Mouse (Mus musculus) lung, embryonic 15.5 days (tissue): Measurements from ENCODE around the gene Gm19935. TPM values are rescaled to one million over a fixed set of nuclear protein-coding genes. Genes with fewer than 3 reads are reported as not detected.
A peak's percentile ranks its signal among the peaks of the same experiment; 100 is the strongest.

Experiments used
- ATAC-seq: fragments of 200-750 bp; cut with Nextera tagmentation; 2 replicates; pipeline ENCODE4 v1.8.0; 2017; ENCODE audit warnings: moderate number of reproducible peaks, borderline replicate concordance; ENCODE audit not compliant: low FRiP score, low TSS enrichment; ENCODE audit errors: extremely low read depth
- H3K27ac ChIP-seq: fragments of 300-500 bp; sonication (generic); 2 replicates; pipeline ENCODE4 v1.5.1; 2015; ENCODE audit warnings: moderate library complexity, mild to moderate bottlenecking, inconsistent platforms
- H3K27me3 ChIP-seq: fragments of 300-500 bp; sonication (generic); 2 replicates; pipeline ENCODE4 v1.6.1; 2015; ENCODE audit warnings: inconsistent platforms
- H3K36me3 ChIP-seq: fragments of 300-500 bp; sonication (generic); 2 replicates; pipeline ENCODE4 v1.6.1; 2015; ENCODE audit warnings: inconsistent platforms
- H3K4me1 ChIP-seq: fragments of 300-500 bp; sonication (generic); 2 replicates; pipeline ENCODE4 v1.6.1; 2015; ENCODE audit warnings: inconsistent platforms
- H3K4me2 ChIP-seq: fragments of 300-500 bp; sonication (generic); 2 replicates; pipeline ENCODE4 v1.6.1; 2015; ENCODE audit warnings: inconsistent platforms, mild to moderate bottlenecking, moderate library complexity
- H3K4me3 ChIP-seq: fragments of 300-500 bp; sonication (generic); 2 replicates; pipeline ENCODE4 v1.5.1; 2015; ENCODE audit warnings: mild to moderate bottlenecking, inconsistent platforms
- H3K9ac ChIP-seq: fragments of 300-500 bp; sonication (generic); 2 replicates; pipeline ENCODE4 v1.6.1; 2015; ENCODE audit warnings: inconsistent platforms
- H3K9me3 ChIP-seq: fragments of 300-500 bp; sonication (generic); 2 replicates; pipeline ENCODE4 v1.6.1; 2016; ENCODE audit warnings: inconsistent platforms
- WGBS: fragments of 180-500 bp; shearing (Covaris S2); methylation state at CpG from one replicate; pipeline ENCODE4 v1.1.7; 2015; 5-methylcytosine and 5-hydroxymethylcytosine counted together
- polyA plus RNA-seq: library from polyadenylated mRNA; unstranded; fragments of >200 nt; fragmentation: Nextera tagmentation; extraction: Ambion mirVana; gene quantifications from 2 replicates; pipeline ENCODE4 v1.2.1, GENCODE M21; 2015

Gene Gm19935
- polyA plus RNA-seq: 0.15 and 0.33 TPM in 2 replicates

GRCm38 (mm10) chr8:90817293-90817692 lies at the start of gene Gm19935:
Gm19935 (minus strand) TSS chr8:90817393.
- H3K4me2 ChIP-seq: no peak within 1 kb of the TSS
- H3K9me3 ChIP-seq: no peaks in the 10 kb centered on the region
- 0 out of 2 replicates have a peak, but pooled peaks cover 1% of the 10 kb centered on the region for H3K4me1 ChIP-seq
- H3K36me3 ChIP-seq: no peaks in the 10 kb centered on the region
- H3K27ac ChIP-seq: no peak within 1 kb of the TSS
- H3K4me3 ChIP-seq: no peak within 1 kb of the TSS
- no peaks in the 10 kb centered on the region for H3K27me3 ChIP-seq
- 77% methylated on average over 2 of the region's 2 CpGs for whole genome bisulfite sequencing
- no peak; the same call in 1 of the 2 replicates for ATAC-seq
- no peak within 1 kb of the TSS for H3K9ac ChIP-seq

- Histone ChIP-seq H3K9me3 (no peaks in the 10 kb centered on the region), H3K27me3 (no peaks in the 10 kb centered on the region), H3K4me1 (peaks cover 12% of the 10 kb centered on the region), H3K9ac (peak overlapping the region; percentile 9; the same call in 1 of the 2 replicates), H3K4me2 (peak overlapping the region; percentile 4; the same call in 1 of the 2 replicates), H3K36me3 (no peaks in the 10 kb centered on the region), H3K4me3 (no peak overlapping the region), H3K27ac (peak overlapping the region; percentile 75)
- 4% methylated on average over 9 of the region's 9 CpGs for WGBS
- ATAC-seq: peak; percentile 56; the same call in 1 of the 2 replicates
Observed at GRCm38 (mm10) chr8:90862038-90862437, 44.8 kb upstream of the Gm19935 start.

DNA sequence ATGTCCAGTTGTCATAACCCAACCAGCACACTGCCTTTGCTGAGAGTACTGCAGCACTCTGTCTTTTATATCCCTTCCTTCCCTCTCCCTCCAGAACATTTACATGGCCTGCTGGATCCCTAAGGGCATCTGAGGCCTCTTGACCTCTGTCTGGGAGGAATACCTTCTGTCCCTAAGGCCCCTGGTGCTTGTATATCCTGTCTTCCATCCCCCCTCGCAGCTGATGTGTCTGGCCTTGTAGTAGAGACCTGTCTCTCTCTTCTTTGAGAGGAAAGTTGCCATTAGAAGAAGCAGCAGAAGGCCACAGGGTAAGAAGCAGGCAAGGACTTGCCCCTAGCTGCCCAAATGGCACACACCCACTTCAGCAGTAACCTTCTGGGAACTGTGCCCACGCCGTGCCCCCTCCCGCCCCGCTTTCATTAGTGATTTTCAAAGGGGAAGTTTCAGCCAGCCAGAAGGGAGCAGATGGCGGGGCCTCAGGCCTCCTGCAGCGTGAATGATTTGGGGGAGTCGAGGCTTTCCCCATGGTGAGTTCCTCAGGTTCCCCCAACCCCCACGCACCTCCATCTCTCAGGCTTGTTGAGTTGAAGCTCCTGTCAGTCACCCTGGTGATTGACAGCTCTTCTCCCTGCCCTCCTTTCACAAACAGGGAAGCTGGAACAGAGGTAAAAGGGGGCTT lies 44.2 kb upstream of the Gm19935 start:
- H3K27ac ChIP-seq: peak overlapping the region; percentile 75
- H3K36me3 ChIP-seq: no peaks in the 10 kb centered on the region
- WGBS: 21% methylated on average over 9 of the region's 9 CpGs
- H3K4me3 ChIP-seq: no peak overlapping the region
- H3K9ac ChIP-seq: peak overlapping the region; percentile 9; the same call in 1 of the 2 replicates
- no peak; the same call in 1 of the 2 replicates for ATAC-seq
- H3K9me3 ChIP-seq: no peaks in the 10 kb centered on the region
- peak overlapping the region; percentile 4; the same call in 1 of the 2 replicates for H3K4me2 ChIP-seq
- no peaks in the 10 kb centered on the region for H3K27me3 ChIP-seq
- H3K4me1 ChIP-seq: peaks cover 12% of the 10 kb centered on the region

GRCm38 (mm10) chr8:90858071-90858470 lies 40.9 kb upstream of the Gm19935 start:
- Histone ChIP-seq H3K4me3 (no peak overlapping the region), H3K4me1 (peaks cover 29% of the 10 kb centered on the region), H3K9me3 (no peaks in the 10 kb centered on the region), H3K9ac (no peak overlapping the region), H3K4me2 (no peak overlapping the region), H3K27ac (no peak overlapping the region), H3K27me3 (no peaks in the 10 kb centered on the region), H3K36me3 (no peaks in the 10 kb centered on the region)
- ATAC-seq: no peak
- 92% methylated on average over 2 of the region's 2 CpGs for WGBS

- no peak overlapping the region for H3K9ac ChIP-seq
- H3K36me3 ChIP-seq: no peaks in the 10 kb centered on the region
- H3K4me2 ChIP-seq: no peak overlapping the region
- 54% methylated on average over 1 of the region's 1 CpGs for WGBS
- no peak overlapping the region for H3K4me3 ChIP-seq
- ATAC-seq: no peak
- no peaks in the 10 kb centered on the region for H3K27me3 ChIP-seq
- no peaks in the 10 kb centered on the region for H3K9me3 ChIP-seq
- H3K4me1 ChIP-seq: peaks cover 25% of the 10 kb centered on the region
- no peak overlapping the region for H3K27ac ChIP-seq
Observed at GRCm38 (mm10) chr8:90856952-90857351, 39.8 kb upstream of the Gm19935 start.

- H3K9me3 ChIP-seq: no peaks in the 10 kb centered on the region
- no peak overlapping the region for H3K9ac ChIP-seq
- H3K27me3 ChIP-seq: no peaks in the 10 kb centered on the region
- no peaks in the 10 kb centered on the region for H3K36me3 ChIP-seq
- no peak overlapping the region for H3K27ac ChIP-seq
- no peak overlapping the region for H3K4me2 ChIP-seq
- H3K4me1 ChIP-seq: peaks cover 17% of the 10 kb centered on the region
- ATAC-seq: no peak
- no peak overlapping the region for H3K4me3 ChIP-seq
- WGBS: 87% methylated on average over 3 of the region's 3 CpGs
Observed at GRCm38 (mm10) chr8:90856171-90856570, 39.0 kb upstream of the Gm19935 start.

GRCm38 (mm10) chr8:90854671-90855161 lies 37.5 kb upstream of the Gm19935 start:
- Histone ChIP-seq H3K9me3 (no peaks in the 10 kb centered on the region), H3K4me1 (peaks cover 17% of the 10 kb centered on the region), H3K9ac (no peak overlapping the region), H3K27ac (peak overlapping the region; percentile 61), H3K27me3 (no peaks in the 10 kb centered on the region), H3K36me3 (no peaks in the 10 kb centered on the region), H3K4me2 (peak overlapping the region; percentile 35), H3K4me3 (no peak overlapping the region)
- 7% methylated on average over 10 of the region's 10 CpGs for WGBS
- ATAC-seq: peak; percentile 79; the same call in 1 of the 2 replicates

DNA sequence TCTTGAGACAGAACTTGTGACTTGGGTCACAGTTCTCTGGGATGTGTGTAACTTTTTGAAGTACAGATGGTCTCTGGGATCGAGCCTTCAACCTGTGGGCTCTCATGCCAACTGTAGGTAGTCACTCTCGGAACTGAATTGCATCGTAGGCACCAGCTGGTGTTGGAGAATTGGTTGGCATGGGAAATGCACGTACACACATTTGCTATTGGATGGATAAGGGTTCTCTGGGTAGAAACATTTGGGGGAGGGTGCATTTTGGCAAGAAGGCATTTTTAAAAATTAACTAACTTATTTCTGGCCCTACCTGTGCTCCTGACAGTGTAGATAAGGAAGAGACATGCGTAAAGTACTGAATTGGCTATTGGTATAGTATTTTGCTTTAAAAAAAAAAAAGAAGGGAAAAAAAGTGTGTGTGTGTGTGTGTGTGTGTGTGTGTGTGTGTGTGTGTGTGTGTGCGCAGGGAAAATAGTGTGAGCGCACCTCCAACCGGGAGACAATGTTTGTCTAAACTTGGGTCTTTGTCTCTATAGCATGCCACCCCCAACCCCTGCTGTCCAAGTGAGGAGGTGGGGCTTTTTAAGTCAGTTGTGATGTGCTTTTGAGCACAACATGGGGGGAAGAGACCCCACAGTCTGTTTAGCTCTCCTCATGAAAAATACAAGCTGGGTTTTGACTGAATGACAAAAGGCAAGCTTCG lies 36.9 kb upstream of the Gm19935 start:
- no peak for ATAC-seq
- 58% methylated on average over 9 of the region's 9 CpGs for WGBS
- Histone ChIP-seq H3K9ac (no peak overlapping the region), H3K27ac (peak overlapping the region; percentile 61), H3K4me2 (peak overlapping the region; percentile 35), H3K36me3 (no peaks in the 10 kb centered on the region), H3K9me3 (no peaks in the 10 kb centered on the region), H3K27me3 (no peaks in the 10 kb centered on the region), H3K4me1 (peaks cover 17% of the 10 kb centered on the region), H3K4me3 (no peak overlapping the region)

DNA sequence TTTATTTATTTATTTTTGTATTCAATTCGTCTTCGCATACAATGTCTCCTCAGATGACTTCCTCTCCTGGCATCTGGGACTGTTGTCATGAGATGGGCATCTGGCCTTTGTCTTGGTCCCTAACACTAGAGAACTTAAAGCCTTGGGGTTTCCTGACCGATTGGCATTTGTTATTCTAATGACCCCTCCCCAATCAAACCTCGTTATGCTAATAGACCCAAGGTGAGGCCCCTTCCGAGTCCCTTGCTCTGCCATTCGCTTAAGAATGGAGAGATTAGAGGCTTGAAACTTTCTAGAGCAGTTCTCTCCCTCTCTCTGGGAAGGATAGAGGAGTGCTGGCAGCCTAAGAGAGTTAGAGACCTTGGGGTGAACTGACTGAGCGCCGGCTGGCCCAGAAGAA lies 34.4 kb upstream of the Gm19935 start:
- Histone ChIP-seq H3K36me3 (no peaks in the 10 kb centered on the region), H3K9ac (no peak overlapping the region), H3K27ac (no peak overlapping the region), H3K4me3 (no peak overlapping the region), H3K9me3 (no peaks in the 10 kb centered on the region), H3K4me2 (no peak overlapping the region), H3K27me3 (no peaks in the 10 kb centered on the region), H3K4me1 (peaks cover 17% of the 10 kb centered on the region)
- 56% methylated on average over 8 of the region's 8 CpGs for WGBS
- no peak for ATAC-seq

DNA sequence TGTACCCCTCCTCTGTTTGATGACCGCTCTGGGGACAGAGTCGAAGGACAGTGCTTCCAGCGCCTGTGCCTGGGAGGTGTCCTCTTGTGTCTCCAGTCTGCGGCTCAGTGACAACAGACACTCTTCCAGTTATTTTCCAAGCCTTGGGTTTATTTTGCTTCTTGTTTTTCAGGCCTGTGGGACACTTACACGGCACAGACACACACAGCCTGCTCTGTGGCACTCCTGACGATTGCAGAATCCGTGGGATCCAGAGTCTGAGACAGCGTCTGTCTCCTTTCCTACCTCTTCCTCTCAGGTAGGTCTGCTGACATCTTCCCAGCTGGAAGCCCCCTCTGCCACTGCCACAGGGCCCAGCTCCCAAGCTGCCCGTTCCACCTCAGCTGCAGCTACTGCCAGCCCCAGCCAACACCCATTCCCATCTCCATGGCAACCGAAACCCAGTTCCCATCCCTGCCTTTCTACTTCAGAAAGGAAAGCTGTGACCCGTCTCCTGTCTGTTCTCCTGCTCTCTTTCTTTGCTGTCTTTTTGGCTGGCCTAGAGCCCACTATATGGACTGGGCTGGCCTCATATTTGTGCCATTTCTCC lies 32.4 kb upstream of the Gm19935 start:
- no peak overlapping the region for H3K4me2 ChIP-seq
- H3K4me1 ChIP-seq: peaks cover 7% of the 10 kb centered on the region
- no peaks in the 10 kb centered on the region for H3K36me3 ChIP-seq
- 56% methylated on average over 11 of the region's 11 CpGs for WGBS
- no peak overlapping the region for H3K27ac ChIP-seq
- H3K9ac ChIP-seq: no peak overlapping the region
- H3K9me3 ChIP-seq: no peaks in the 10 kb centered on the region
- no peaks in the 10 kb centered on the region for H3K27me3 ChIP-seq
- no peak for ATAC-seq
- no peak overlapping the region for H3K4me3 ChIP-seq

- Histone ChIP-seq H3K4me2 (no peak overlapping the region), H3K27me3 (no peaks in the 10 kb centered on the region), H3K9me3 (no peaks in the 10 kb centered on the region), H3K4me3 (no peak overlapping the region), H3K9ac (no peak overlapping the region), H3K36me3 (no peaks in the 10 kb centered on the region), H3K27ac (no peak overlapping the region), H3K4me1 (no peaks in the 10 kb centered on the region)
- no peak for ATAC-seq
- 77% methylated on average over 7 of the region's 7 CpGs for WGBS
Observed at GRCm38 (mm10) chr8:90847980-90848379, 30.8 kb upstream of the Gm19935 start.
